Mouse (Mus musculus): Measurements from ENCODE around the gene Klhdc1.
A peak's percentile ranks its signal among the peaks of the same experiment; 100 is the strongest.

The Klhdc1 gene

DNA sequence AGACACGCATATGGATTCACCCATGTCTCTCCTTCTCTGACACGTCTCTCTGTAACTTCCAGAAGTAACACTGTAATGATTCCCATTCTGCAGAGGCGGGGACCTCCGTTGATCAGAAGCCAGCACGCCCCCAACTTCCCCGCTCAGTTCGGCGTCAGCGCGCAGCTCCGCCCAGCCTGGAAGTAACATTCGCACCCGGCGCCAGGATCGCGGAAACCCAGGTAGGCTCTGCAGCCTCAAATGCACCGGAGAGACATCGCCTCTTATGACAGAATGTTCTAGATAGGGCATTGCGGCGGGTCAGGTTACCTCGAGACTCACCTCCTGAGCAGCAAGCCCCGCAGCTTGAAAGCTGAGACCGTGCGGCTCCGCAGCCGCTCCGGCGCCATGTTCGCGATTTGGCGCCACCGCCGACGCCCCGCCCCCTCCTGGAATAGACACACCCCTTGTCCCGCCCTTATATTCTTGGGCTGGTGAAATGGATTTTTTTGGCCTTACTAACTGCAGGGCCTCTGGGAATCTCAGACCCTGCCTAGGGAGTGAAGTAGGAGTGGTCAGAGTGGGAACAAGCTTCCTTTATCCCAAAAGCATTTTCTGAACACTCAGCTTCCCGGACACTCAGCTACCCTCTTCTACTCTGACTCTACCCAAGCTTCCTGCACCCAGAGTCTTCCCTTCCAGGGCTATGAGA, 13.1 kb upstream of the Klhdc1 start, which contains the start of gene Pole2:
Pole2 (minus strand) TSS at position 420 of the 691 bp plus-strand sequence.
- peak; percentile 61 for DNase-seq (ENCODE audit: extremely low spot score, low read depth, low spot score)

DNA sequence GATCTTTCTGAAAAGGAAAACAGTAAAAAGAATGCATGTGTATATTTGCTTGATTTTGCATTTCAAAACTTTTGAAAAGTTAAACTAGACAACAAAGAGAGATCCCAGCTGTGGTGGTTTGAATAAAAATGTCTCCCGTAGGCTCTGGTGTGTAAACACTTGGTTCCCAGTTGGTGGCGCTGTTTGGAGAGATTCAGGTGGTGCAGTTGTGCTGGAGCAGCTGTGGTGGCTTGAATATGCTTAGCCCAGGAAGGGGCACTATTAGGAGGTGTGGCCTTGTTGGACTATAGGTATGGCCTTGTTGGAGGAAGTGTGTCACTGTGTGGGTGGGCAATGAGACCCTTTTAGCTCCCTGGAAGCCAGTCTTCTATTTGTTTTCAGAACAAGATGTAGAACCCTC, 11.7 kb upstream of the Klhdc1 start:
- DNase-seq (ENCODE audit: extremely low spot score, low read depth, low spot score), result no peak

DNA sequence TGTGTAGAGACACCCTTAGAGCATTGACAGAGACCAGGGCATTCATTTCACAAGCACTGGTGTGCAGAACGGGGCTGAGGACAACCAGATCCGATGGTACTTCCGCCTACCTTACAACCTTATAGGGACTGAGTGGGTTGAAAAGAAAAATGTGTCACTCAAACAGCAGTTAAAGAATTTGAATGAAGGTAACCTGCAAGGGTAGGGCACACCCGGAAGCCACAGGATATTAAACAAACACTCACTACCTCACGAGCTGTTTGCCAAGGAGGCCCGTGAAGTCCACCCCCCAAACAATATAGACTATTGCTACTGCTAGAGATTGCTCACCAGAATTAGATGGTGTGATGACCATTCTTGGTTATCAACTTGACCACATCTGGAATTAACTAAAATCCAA, 5.2 kb upstream of the Klhdc1 start:
- DNase-seq (ENCODE audit: extremely low spot score, low read depth, low spot score), result no peak

DNA sequence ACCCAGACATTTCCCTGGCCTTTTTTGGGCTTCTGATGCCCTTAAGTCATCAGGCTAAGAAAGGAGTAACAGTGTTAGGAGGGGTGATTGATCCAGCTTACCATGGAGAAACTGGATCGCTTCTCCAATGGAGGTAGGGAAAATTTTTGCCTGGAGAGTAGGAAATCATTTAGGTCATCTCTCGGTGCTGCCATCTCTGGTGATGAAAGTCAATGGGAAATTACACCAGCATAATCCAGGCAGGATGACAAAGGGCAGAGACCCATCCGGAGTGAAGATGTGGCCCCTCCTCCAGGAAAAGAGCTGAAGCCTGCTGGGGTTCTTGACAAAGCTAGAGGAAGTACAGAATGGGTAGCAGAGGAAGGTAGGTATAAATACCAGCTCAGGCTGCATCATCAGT, 2.7 kb upstream of the Klhdc1 start:
- no peak for DNase-seq (ENCODE audit: extremely low spot score, low read depth, low spot score)

DNA sequence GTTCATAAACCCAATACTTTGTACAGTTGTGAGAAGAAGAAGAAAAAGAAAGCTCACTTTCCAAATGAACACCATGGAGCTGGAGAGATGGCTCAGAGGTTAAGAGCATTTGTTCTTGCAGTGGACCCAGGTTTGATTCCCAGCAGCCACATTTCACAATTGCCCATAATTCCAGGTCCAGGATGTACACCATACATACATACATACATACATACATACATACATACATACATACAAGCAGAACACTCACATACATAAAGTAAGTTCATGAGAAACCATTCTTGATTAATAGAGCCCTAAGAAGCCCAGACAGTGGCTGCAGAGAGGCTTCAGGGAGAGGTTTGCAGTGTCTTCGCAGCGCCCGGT, 412 bp downstream of the Klhdc1 start:
- no peak for DNase-seq (ENCODE audit: extremely low spot score, low read depth, low spot score)

DNA sequence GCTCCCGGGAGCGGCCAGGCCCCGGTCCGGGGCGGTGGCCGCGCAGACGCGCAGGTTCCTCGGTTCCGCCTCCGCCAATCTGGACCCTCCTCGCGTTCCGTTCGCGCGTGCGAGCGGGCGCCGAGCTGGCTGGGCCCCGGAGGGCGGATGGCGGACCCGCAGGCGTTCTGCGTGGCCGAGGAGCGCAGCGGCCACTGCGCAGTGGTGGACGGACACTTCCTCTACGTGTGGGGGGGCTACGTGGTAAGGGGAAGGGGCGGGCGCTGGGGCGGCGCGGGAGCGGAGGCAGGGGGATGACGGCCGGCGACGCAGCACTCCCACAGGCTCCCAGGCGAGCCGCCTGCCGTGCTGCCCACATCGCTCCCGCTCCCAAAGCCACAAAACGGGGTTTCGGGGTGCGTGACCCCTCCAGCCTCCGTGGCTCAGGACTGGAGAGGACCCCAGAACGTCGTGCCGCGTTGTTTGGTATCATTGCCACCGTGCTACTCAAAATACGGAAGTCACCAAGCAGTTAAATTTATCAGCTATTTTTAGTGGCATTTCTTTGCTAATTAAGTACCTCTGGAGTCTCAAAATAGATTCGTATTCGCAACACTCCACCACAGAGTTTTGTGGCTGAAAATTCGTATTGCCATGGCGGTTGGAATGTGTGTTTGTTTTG, 925 bp downstream of the Klhdc1 start:
- no peak for DNase-seq (ENCODE audit: extremely low spot score, low read depth, low spot score)

DNA sequence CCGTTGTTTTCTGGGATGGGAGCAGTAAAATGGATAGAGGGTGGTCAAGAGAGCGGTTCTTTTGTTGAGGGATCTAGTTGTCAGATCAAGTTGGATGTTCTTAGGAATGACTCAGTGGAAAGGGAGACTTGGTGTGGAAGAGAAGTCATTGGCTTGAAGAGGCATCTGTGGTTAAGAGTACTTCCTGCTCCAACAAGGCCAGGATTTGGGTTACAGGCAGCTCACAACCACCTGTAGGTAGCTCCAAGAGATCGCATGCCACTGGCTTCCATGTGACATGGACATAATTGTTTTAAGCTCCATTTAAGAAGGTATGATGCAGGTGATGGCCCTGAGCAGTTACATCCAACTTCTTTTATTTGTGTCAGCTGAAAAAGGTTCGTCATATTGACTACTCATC, 8.8 kb downstream of the Klhdc1 start:
- no peak for DNase-seq (ENCODE audit: extremely low spot score, low read depth, low spot score)

DNA sequence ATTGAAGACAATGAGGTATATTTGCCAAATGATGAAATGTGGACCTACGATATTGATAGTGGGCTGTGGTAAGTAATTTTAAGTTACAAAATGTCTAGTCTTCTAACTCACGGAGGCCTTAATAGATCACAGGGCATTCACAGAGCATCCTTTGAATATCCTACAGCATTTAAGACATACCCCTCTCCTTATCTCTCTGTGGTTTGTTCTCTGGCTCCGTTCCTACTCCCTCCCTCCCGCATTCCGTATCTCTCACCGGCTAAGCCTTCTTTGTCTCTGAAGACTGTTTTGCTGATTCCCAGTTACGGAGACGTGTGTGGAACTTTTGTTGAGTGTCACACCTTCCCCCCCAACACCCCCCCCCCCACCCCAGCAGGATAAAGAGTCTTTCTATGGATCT, 9.8 kb downstream of the Klhdc1 start:
- no peak for DNase-seq (ENCODE audit: extremely low spot score, low read depth, low spot score)

DNA sequence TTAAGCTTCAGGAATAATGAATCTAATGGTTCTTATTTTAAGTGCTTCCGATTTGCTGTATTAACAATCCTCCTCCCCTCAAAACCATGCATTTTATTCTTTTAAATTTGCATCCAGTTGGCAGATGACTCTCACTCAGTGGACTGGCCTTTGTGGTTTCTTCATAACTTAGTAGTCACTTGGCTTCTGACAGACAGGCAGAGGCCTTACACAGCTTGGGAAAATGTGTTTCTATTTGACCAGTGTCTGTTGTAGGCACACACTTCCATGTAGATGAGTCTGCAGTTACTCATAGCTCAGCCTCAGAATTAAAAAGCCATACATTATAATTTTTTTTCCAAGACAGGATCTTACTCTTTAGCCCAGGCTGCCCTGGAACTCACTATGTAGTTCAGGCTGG, 12.8 kb downstream of the Klhdc1 start:
- no peak for DNase-seq (ENCODE audit: extremely low spot score, low read depth, low spot score)

DNA sequence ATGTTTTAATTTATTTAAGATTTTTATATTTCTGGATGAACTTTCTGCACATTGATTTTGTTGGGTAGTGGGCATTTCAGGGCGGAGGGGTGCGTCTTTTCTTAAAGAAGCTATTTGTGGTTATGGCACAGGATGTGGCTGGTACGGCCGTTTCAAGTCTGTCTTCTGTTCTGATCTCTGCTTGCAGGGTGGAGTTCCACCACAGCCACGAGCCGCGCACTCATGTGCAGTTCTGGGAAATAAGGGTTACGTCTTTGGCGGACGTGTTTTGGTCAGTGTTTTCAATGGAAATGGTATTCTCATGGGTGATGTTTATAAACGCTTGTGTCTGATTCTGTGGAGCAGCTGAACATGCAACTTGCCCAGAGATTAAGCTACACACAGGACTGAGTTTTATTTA, 16.9 kb downstream of the Klhdc1 start:
- no peak for DNase-seq (ENCODE audit: extremely low spot score, low read depth, low spot score)

DNA sequence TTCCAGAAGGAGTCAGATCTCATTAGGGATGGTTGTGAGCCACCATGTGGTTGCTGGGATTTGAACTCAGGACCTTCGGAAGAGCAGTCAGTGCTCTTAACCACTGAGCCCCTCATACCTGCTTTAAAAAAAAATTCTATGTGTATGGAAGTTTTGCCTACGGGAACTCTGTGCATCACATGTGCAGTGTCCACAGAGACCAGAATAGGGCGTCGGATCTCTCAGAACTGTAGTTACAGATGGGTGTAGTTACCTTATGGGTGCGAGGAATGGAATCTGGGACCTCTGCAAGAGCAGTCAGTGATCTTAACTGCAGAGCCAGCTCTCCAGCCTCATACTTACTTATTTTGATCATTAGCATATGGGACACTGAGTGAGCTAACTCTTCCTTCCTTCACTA, 21.3 kb downstream of the Klhdc1 start:
- DNase-seq (ENCODE audit: extremely low spot score, low read depth, low spot score), result no peak

DNA sequence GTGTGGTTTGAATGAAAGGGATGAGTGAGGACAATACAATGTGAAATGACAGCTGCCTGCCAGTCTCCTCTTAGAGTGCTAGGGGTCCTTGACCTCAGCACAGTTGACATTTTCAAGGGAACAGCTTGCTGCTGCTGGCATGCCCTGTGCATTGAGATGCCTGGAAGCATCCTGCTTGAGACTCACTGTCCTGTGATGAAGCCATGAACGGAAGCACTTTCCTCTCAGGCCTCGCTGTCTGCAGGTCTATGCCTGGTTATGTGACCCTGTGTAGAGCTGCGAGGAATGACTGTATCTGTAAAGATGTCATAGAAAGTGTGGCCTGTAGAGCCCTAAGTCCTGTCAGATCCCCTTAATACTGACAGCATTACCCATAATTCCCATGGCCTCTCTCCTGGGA, 24.1 kb downstream of the Klhdc1 start:
- DNase-seq (ENCODE audit: extremely low spot score, low read depth, low spot score), result no peak

DNA sequence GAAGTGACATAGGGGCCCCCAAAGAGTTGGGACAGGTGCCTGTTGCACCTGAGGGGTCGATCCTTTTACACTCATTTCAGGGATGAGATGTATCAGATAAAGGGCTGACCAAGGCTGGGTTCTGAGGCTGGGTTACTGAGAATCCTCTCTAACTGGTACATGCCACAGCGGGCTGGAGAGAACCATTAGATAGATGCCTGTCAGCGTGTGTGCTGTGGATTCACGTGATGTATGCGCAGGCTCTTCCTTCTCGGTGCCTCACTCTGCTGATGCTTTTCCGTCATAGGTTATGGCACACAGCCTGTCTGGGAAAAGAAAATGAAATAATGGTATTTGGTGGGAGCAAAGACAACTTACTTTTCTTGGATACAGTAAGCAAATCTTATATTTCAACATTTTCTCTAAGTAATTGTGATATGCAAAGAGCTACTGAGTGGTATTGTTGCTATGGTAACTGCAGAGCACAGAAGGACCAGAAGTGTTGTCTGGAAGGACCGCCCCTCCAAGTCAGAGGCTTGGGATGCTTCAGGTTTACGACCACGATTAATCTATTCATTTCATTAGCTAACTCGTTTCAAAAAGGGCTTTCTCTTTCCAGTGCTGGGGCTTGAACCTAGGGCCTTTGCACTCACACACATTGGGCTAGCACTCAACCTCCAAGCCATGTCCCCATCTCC, 27.1 kb downstream of the Klhdc1 start:
- DNase-seq (ENCODE audit: extremely low spot score, low read depth, low spot score), result no peak

DNA sequence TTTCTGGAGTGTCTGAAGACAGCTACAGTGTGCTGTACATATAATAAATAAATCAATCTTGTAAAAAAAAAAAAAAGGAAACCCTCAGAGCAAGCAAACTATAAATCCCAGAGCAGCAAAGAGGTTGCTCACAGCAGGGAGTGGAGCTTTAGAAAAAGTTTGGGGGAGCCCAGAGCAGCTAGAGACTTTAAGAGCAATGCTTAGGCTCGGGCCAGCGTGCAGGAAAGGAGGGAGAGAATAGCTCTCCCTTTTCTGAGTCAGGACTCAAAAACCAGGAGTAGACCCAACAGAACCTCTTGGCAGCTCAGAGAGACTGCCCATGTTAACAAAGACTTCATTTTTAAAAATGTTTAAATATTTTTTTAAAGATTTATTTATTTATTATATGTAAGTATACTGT, 28.0 kb downstream of the Klhdc1 start:
- DNase-seq (ENCODE audit: extremely low spot score, low read depth, low spot score), result no peak

DNA sequence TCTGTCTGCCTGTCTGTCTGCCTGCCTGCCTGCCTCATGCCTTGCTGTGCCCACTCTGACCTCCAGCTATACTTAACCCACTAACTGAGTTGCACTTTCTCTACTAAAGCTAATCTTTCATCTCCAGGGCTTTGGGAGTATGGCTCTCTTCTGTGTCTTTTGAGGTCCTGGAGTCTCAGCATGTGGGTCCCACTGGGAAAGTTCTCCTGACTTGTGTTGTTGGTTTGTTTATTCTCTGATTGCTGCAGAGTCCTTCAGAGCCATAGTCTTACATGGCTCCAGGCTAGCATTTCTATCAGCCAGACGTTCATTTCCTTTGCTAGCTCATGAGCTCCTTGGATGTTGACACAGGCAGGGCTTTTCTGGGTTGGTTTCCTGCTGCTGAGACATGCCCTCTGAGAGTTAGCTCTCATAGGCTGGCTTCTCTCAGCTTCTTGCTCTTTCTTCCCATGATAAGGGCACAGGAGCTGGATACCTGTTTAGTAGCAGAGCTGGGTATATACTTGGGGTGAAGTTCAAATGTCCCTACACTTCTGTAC, 39.0 kb downstream of the Klhdc1 start:
- no peak for DNase-seq (ENCODE audit: extremely low spot score, low read depth, low spot score)

DNA sequence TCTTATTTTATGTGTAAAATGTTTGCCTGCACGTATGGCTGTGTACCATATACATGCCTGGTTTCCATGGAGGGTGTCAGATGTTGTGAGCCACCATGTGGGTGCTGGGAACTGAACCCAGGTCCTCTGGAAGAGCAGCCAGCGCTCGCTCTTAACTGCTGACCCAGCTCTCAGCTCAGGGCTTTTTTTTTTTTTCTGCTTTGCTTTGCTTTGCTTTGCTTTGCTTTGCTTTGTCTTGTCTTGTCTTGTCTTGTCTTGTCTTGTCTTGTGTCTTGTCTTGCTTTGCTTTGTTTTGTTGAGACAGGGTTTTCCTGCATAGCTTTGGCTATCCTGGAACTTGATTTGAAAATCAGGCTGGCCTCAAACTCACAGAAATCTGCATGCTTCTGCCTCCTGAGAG, 39.9 kb downstream of the Klhdc1 start:
- DNase-seq (ENCODE audit: extremely low spot score, low read depth, low spot score), result no peak

DNA sequence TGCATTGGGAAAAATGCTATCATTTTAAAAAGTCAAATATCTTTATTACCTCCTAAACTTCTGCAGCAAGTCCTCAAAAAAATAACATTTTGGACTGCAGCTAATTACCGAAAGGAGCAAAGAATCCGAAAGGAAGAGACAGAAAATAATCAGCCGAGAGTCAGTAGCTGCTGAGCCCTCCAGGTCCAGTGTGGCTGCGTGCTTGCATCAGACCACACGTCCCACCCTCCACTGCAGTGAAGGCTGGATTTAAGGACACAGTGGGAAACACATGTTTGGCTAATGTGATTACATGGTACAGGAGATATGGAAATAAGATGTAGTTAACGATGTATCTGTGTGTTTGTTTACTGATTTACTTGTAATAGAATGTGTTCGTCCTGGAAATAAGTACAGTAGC, 42.2 kb downstream of the Klhdc1 start:
- no peak for DNase-seq (ENCODE audit: extremely low spot score, low read depth, low spot score)

DNA sequence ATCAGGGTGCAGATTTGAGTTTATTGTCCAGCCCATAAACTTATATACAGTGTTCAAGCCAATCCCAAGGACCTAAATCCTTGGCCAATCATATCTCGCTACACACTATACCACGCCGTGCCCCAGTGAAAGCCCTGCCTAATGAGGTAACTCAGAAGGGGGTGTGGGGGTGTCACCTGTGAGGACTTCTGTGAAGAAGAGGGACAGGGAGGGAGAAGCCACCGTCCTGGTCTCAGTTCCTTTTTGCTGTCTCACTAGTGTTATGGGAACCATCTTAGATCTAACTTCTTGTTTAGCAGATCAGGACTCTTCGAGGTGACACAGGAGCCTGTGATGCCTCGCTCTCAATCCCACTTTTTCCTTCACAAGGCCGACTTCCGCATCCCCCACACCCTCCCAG, 46.6 kb downstream of the Klhdc1 start:
- DNase-seq (ENCODE audit: extremely low spot score, low read depth, low spot score), result no peak

DNA sequence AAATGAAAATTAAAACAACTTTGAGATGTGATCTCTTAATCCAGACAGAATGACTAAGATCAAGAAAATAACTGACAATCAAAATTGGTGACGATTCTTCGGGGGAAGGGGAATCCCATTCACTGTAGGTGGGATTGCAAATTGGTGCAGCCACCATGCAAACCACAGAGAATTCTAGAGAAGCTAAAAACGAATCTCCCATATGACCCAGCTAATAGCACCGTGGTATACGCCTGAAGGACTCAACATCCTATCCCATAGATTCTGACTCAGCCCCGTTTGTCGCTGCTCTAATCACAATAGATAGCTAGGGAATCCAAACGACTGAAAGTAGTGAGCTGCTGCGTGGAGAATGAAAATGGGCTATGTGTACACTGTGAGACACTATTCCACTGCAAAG, 47.7 kb downstream of the Klhdc1 start:
- DNase-seq (ENCODE audit: extremely low spot score, low read depth, low spot score), result no peak

DNA sequence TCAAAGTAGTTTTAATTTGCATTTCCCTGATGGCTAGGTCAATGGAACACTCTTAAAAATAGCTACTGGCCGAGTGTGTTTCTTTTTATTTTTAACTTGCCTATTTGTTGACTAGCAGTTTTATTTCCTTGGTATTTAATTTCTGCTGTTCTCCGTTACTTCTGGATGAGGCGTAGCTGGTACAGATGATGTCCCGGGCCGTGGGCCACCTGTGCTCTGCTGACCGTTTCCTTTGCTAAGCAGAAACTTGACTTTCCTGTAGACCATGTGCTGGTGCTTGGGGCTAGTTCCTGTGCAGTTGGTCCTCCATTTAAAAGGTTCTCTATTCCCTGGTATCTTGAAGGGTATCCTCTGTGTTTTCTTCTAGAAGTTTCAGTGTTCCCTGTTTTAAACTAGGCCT, 51.4 kb downstream of the Klhdc1 start:
- no peak for DNase-seq (ENCODE audit: extremely low spot score, low read depth, low spot score)

DNA sequence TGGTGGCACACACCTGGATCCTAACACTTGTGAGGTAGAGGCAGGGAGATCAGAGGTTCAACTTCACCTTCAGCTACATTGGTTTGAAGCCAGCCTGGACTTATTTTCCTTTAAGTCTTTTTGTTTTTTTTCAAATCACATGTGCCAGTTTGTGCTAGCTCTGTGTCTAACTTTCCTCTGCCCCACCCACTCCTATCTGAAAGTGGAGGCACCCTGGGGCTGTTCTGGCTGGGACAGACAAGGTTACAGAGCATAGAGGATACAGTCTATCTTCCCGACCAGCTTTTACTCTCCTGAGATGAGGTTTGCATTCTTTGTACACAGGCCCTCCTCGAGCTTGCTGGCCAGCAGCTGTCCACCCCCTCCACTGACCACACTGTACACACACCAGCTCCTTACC, 52.8 kb downstream of the Klhdc1 start:
- DNase-seq (ENCODE audit: extremely low spot score, low read depth, low spot score), result no peak

DNA sequence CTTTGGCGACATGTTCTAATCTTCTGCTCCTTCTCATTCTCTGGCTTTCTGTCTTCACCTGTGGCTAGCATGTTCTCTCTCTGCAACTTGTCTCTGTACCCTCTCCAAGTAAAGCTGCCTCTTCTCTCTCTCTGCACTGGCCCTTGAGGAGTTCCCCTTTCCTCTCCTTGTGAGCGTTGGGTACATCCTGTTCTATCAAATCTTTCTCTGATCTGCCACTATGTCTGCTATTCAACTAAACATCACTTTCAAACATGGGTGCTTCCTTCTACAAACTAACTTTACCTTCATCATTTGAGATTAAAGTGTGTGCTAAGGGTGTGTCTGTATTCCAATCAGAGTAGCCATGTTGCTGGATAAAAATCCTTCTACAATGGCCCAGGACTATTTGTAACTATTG, 54.0 kb downstream of the Klhdc1 start:
- DNase-seq (ENCODE audit: extremely low spot score, low read depth, low spot score), result no peak
